Mouse (Mus musculus): ENCODE data around the gene Ttll4.

GRCm38 (mm10) chr1:74705016-74705415 lies 43.5 kb downstream of the Ttll4 start:
- TF ChIP-seq CTCF (IDR thresholded peaks at IDR 0.05; ENCODE audit: low read depth) (no peak), EP300 (optimal IDR thresholded peaks at IDR 0.05) (no peak)

Data from stomach, postnatal 0 days (tissue).